Comparison of ENCODE assay signal across 8 mouse cellular contexts in genomic region chr10:84760118-84761111, GRCm38 (mm10). TPM values are rescaled to one million over a fixed set of nuclear protein-coding genes. Genes with fewer than 3 reads are reported as not detected.
DNase-seq lines count a peak whose midpoint lies in the region; ATAC-seq and TF ChIP-seq lines count a peak whose summit lies in the region.
"Had no signal": no experiment of that assay in that cellular context is flagged by ENCODE, and none has a peak within 500 bp of the region (broad histone marks: within the 10 kb centered on the region; RNA-seq: fewer than 3 reads in every experiment).

No protein-coding gene starts in this region.

- H3K27ac ChIP-seq in left cerebral cortex, adult 2 months = no peak overlapping the region; the same call in 1 of the 2 replicates
- H3K27ac ChIP-seq in midbrain, postnatal 0 days (ENCODE audit: low read depth, low read length) = 0 out of 2 replicates have a peak overlapping the region, but pooled peaks have one; percentile 32

- no peak for TF ChIP-seq CTCF in left cerebral cortex, adult 2 months (IDR thresholded peaks at IDR 0.05)
- no peak for TF ChIP-seq CTCF in midbrain, postnatal 0 days (IDR thresholded peaks at IDR 0.05)

- H3K9me3 ChIP-seq in midbrain, postnatal 0 days (ENCODE audit: low read length) = no peaks in the 10 kb centered on the region

- H3K27me3 ChIP-seq in midbrain, postnatal 0 days (ENCODE audit: insufficient read depth, low read length) = peaks cover 18% of the 10 kb centered on the region

- WGBS in midbrain, postnatal 0 days = 7% methylated on average over 45 of the region's 46 CpGs

- peak; percentile 55 for ATAC-seq in midbrain, postnatal 0 days (ENCODE audit: low FRiP score)
- ATAC-seq in inflammation-experienced regulatory T-cells, adult 6 months = no peak

- no peak for DNase-seq in left cerebral cortex, adult 2 months (ENCODE audit: extremely low spot score in 1 of 2, low spot score in 2 of 2)
- DNase-seq in left cerebral cortex, adult 8-10 months (ENCODE audit: low spot score in 2 of 2) = no peak
- DNase-seq in embryo, embryonic 11 days = peak; percentile 81
- DNase-seq in heart, postnatal 10 days = peak; percentile 7 to 26
- peak; percentile 70 for DNase-seq in midbrain, postnatal 0 days (ENCODE audit: low spot score)
- DNase-seq in adrenal gland, adult 18-20 months (ENCODE audit: low spot score in 2 of 2) = no peak

- intact Hi-C loops in left cerebral cortex, adult 2 months (cut with DNase I) = no loop called here
- intact Hi-C loops in heart, postnatal 10 days (cut with DNase I) = no loop called here

- peak overlapping the region; percentile 63 for H3K4me2 ChIP-seq in midbrain, postnatal 0 days (ENCODE audit: low read depth, low read length, poor library complexity, severe bottlenecking)

- H3K36me3 ChIP-seq in midbrain, postnatal 0 days (ENCODE audit: insufficient read depth, low read length) = no peaks in the 10 kb centered on the region

- 0 out of 2 replicates have a peak overlapping the region, but pooled peaks have one; percentile 4 for H3K4me3 ChIP-seq in left cerebral cortex, adult 2 months
- peak overlapping the region; percentile 39 for H3K4me3 ChIP-seq in midbrain, postnatal 0 days (ENCODE audit: low read depth, low read length)

- no peaks in the 10 kb centered on the region for H3K4me1 ChIP-seq in midbrain, postnatal 0 days (ENCODE audit: insufficient read depth, low read length)

- peak overlapping the region; percentile 42; the same call in 1 of the 2 replicates for H3K9ac ChIP-seq in midbrain, postnatal 0 days (replicated peaks; ENCODE audit: low read length, poor library complexity, severe bottlenecking)

RNA-seq across cellular contexts. Expression of gene Rfx4, which starts 4.6 kb away (rescaled TPM):
- total RNA-seq in left cerebral cortex, adult 2 months (2021) = 10 to 100 TPM; 10.3 to 13.4 TPM
- total RNA-seq in left cerebral cortex, adult 8-10 months (2022) = 10 to 100 TPM; 10.6 to 13.1 (median 12.3) TPM
- under 1 TPM; 0.10 TPM for total RNA-seq in heart, postnatal 10 days (2021)
- total RNA-seq in midbrain, postnatal 0 days (2014; rRNA removed) = 12.6 and 15.0 TPM in 2 replicates
- 10.2 and 11.6 TPM in 2 replicates for polyA plus RNA-seq in midbrain, postnatal 0 days (2015; fragmentation: Nextera tagmentation; extraction: Ambion mirVana)
- polyA plus RNA-seq in inflammation-experienced regulatory T-cells, adult 6 months (2017; shearing (Covaris generic)) = under 1 TPM in 1 of 3 experiments, not detected in 2; 0.18 TPM
- under 1 TPM in 1 of 2 experiments, not detected in 1; 0.16 TPM for total RNA-seq in adrenal gland, adult 18-20 months (2021)
- polyA plus RNA-seq: liver, embryonic 16.5 days had no signal

Comparison
In these comparisons a context has a peak if more than half of its experiments do, and no peak if none do; other contexts are left out.
1. DNase-seq: peak in embryo, embryonic 11 days (single experiment), heart, postnatal 10 days (2 of 2) and midbrain, postnatal 0 days (single experiment); none in left cerebral cortex, adult 2 months (0 of 2), left cerebral cortex, adult 8-10 months (0 of 2) and adrenal gland, adult 18-20 months (0 of 2).
2. RNA of gene Rfx4, which starts 4.6 kb away (total RNA-seq): 12.6 to 15.0 TPM in midbrain, postnatal 0 days, 10.3 to 13.4 TPM in left cerebral cortex, adult 2 months and 10.6 to 13.1 TPM in left cerebral cortex, adult 8-10 months; 0.16 TPM in adrenal gland, adult 18-20 months and 0.10 TPM in heart, postnatal 10 days; every median in the first group is over 4 times any median in the second.